Mouse (Mus musculus): ENCODE data around the gene Rnf144b. TPM values are rescaled to one million over a fixed set of nuclear protein-coding genes. Genes with fewer than 3 reads are reported as not detected.

Rnf144b gene
- polyA plus RNA-seq, 1 experiment from 2014 or later: 1.1 TPM

DNA sequence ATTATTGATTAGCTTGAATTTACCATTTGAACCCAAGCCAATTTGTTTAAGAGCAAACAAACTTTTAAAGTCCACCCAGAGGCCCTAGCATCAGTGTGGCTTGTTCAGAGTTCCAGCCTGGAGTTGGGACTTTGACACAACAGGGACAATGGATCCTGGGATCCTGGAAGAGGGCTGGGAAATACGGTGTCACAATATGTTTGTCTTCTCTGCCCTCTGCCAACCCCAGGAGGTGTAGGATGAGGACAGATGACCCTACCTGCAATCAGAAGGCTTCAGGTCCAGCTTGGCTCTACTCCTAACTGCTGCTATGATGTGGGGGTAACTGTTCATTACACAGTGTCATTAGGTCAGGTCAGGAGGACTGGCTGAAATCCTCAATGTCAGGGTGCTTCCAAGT, 128.2 kb downstream of the Rnf144b start:
- no peaks in the 10 kb centered on the region for H3K9me3 ChIP-seq (ENCODE audit: control insufficient read depth, low read length)
- ATAC-seq: no peak
- H3K4me3 ChIP-seq (ENCODE audit: low read length): no peak overlapping the region

DNA sequence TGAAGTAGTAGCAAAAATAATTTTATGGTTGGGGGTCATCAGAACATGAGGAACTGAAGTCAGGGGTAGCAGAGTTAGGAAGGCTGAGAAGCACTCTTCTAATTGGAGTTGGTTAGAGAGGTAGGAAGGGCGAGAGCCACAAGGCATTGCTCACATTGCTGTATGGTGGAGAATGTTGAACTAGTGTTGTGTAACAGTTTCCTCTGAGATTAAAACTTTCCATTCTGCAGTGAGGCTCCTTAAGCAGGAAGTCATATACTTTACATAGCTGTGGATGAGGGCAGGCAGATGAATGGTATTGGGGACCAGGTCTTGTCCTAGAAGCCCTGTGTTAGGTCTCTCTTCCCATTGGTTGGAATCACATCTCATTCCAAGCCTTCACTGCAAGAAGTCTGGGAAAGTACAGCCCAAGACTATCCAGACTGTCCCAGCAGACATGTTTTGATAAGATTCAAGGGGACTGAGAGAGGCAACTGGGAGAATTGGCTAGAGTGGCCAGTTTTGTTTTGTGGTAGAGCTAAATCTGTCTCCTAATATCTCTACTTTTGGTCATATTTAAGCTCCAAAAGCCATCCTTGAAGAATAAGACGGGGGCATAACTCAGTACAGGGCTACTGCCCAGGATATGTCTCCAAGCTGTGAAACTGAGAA, 128.8 kb downstream of the Rnf144b start:
- 86% methylated on average over 2 of the region's 2 CpGs for WGBS

More for the DNA sequence above, 128.2 kb downstream of the Rnf144b start:
- Histone ChIP-seq H3K27me3 (replicated peaks; ENCODE audit: control insufficient read depth, insufficient read depth, low read length) (no peaks in the 10 kb centered on the region), H3K36me3 (ENCODE audit: control insufficient read depth, insufficient read depth, low read length) (no peaks in the 10 kb centered on the region), H3K27ac (ENCODE audit: low read depth, low read length) (no peak overlapping the region), H3K4me1 (ENCODE audit: control insufficient read depth, insufficient read depth, low read depth, low read length) (no peaks in the 10 kb centered on the region; the same call in 1 of the 2 replicates), H3K9ac (ENCODE audit: low read depth, low read length) (no peak overlapping the region), H3K4me2 (ENCODE audit: low read length) (no peak overlapping the region)
- WGBS: 86% methylated on average over 1 of the region's 1 CpGs

GRCm38 (mm10) chr13:47253711-47254110, 131.3 kb downstream of the Rnf144b start:
- no peaks in the 10 kb centered on the region for H3K9me3 ChIP-seq (ENCODE audit: control insufficient read depth, low read length)
- H3K4me2 ChIP-seq (ENCODE audit: low read length): no peak overlapping the region
- H3K9ac ChIP-seq (ENCODE audit: low read depth, low read length): no peak overlapping the region
- H3K27ac ChIP-seq (ENCODE audit: low read depth, low read length): no peak overlapping the region
- no peaks in the 10 kb centered on the region for H3K27me3 ChIP-seq (replicated peaks; ENCODE audit: control insufficient read depth, insufficient read depth, low read length)
- H3K4me3 ChIP-seq (ENCODE audit: low read length): no peak overlapping the region
- no peak for ATAC-seq
- no peaks in the 10 kb centered on the region for H3K4me1 ChIP-seq (ENCODE audit: control insufficient read depth, insufficient read depth, low read depth, low read length)
- WGBS: 78% methylated on average over 5 of the region's 5 CpGs
- no peaks in the 10 kb centered on the region for H3K36me3 ChIP-seq (ENCODE audit: control insufficient read depth, insufficient read depth, low read length)

More for the DNA sequence above, 128.8 kb downstream of the Rnf144b start:
- no peaks in the 10 kb centered on the region for H3K27me3 ChIP-seq (replicated peaks; ENCODE audit: control insufficient read depth, insufficient read depth, low read length)
- no peak for ATAC-seq
- no peak overlapping the region for H3K27ac ChIP-seq (ENCODE audit: low read depth, low read length)
- no peak overlapping the region for H3K4me2 ChIP-seq (ENCODE audit: low read length)
- H3K4me1 ChIP-seq (ENCODE audit: control insufficient read depth, insufficient read depth, low read depth, low read length): no peaks in the 10 kb centered on the region; the same call in 1 of the 2 replicates
- H3K36me3 ChIP-seq (ENCODE audit: control insufficient read depth, insufficient read depth, low read length): no peaks in the 10 kb centered on the region
- no peak overlapping the region for H3K9ac ChIP-seq (ENCODE audit: low read depth, low read length)
- H3K9me3 ChIP-seq (ENCODE audit: control insufficient read depth, low read length): no peaks in the 10 kb centered on the region
- H3K4me3 ChIP-seq (ENCODE audit: low read length): no peak overlapping the region

DNA sequence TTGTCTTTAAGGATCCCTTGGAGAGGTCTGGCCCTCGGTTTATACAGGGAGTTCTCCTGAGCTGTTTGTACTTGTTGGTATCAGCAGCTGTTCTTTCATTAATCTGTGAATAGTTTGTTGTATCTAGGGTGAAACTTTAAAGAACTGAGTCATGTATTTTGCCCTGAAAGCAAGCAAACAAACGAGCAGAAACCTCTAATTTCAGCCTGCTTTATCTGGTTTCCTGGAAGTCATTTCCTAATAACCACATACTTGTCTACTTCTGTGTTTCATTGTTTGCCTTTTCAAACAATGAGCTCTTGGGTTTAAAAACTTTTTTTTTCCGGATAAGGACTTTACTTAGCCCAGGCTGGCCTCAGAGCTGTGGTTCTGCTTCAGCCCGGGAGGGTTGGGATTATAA, 136.8 kb downstream of the Rnf144b start:
- Histone ChIP-seq H3K27me3 (replicated peaks; ENCODE audit: control insufficient read depth, insufficient read depth, low read length) (no peaks in the 10 kb centered on the region), H3K4me3 (ENCODE audit: low read length) (no peak overlapping the region), H3K9me3 (ENCODE audit: control insufficient read depth, low read length) (no peaks in the 10 kb centered on the region), H3K4me1 (ENCODE audit: control insufficient read depth, insufficient read depth, low read depth, low read length) (no peaks in the 10 kb centered on the region), H3K27ac (ENCODE audit: low read depth, low read length) (no peak overlapping the region), H3K4me2 (ENCODE audit: low read length) (no peak overlapping the region), H3K9ac (ENCODE audit: low read depth, low read length) (no peak overlapping the region), H3K36me3 (ENCODE audit: control insufficient read depth, insufficient read depth, low read length) (no peaks in the 10 kb centered on the region)
- WGBS: 64% methylated on average over 4 of the region's 4 CpGs
- no peak for ATAC-seq

- Histone ChIP-seq H3K36me3 (ENCODE audit: control insufficient read depth, insufficient read depth, low read length) (no peaks in the 10 kb centered on the region), H3K27ac (ENCODE audit: low read depth, low read length) (no peak overlapping the region), H3K9me3 (ENCODE audit: control insufficient read depth, low read length) (no peaks in the 10 kb centered on the region), H3K4me1 (ENCODE audit: control insufficient read depth, insufficient read depth, low read depth, low read length) (no peaks in the 10 kb centered on the region), H3K9ac (ENCODE audit: low read depth, low read length) (no peak overlapping the region), H3K27me3 (replicated peaks; ENCODE audit: control insufficient read depth, insufficient read depth, low read length) (no peaks in the 10 kb centered on the region), H3K4me2 (ENCODE audit: low read length) (no peak overlapping the region), H3K4me3 (ENCODE audit: low read length) (no peak overlapping the region)
- peak; percentile 87 for ATAC-seq
- WGBS: 73% methylated on average over 2 of the region's 2 CpGs
Measured at GRCm38 (mm10) chr13:47261961-47262360, 139.5 kb downstream of the Rnf144b start.

DNA sequence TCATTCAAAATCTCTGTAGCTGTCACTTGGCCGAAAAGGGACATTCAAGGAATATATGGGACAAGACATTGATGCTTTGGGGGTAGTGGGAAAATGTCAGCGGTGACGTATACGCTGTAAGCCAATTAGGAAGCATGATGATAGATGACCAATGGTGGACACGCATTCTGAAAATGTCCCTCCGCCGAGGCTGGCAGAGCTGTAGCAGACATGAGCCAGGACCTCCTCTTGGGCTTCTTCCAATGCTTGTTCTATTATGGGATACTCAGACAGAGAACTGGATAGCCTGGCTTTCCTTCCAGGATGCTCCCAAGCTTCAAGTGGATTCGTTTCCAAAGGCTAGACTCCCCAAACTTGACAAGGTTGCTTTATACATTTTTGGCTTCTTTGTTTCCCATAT, 141.9 kb downstream of the Rnf144b start:
- ATAC-seq: no peak
- H3K9me3 ChIP-seq (ENCODE audit: control insufficient read depth, low read length): no peaks in the 10 kb centered on the region; the same call in 1 of the 2 replicates
- WGBS: 72% methylated on average over 8 of the region's 8 CpGs
- H3K4me1 ChIP-seq (ENCODE audit: control insufficient read depth, insufficient read depth, low read depth, low read length): no peaks in the 10 kb centered on the region
- no peak overlapping the region for H3K27ac ChIP-seq (ENCODE audit: low read depth, low read length)
- no peaks in the 10 kb centered on the region for H3K36me3 ChIP-seq (ENCODE audit: control insufficient read depth, insufficient read depth, low read length)
- no peaks in the 10 kb centered on the region for H3K27me3 ChIP-seq (replicated peaks; ENCODE audit: control insufficient read depth, insufficient read depth, low read length)
- H3K4me2 ChIP-seq (ENCODE audit: low read length): no peak overlapping the region
- H3K4me3 ChIP-seq (ENCODE audit: low read length): no peak overlapping the region
- H3K9ac ChIP-seq (ENCODE audit: low read depth, low read length): no peak overlapping the region

DNA sequence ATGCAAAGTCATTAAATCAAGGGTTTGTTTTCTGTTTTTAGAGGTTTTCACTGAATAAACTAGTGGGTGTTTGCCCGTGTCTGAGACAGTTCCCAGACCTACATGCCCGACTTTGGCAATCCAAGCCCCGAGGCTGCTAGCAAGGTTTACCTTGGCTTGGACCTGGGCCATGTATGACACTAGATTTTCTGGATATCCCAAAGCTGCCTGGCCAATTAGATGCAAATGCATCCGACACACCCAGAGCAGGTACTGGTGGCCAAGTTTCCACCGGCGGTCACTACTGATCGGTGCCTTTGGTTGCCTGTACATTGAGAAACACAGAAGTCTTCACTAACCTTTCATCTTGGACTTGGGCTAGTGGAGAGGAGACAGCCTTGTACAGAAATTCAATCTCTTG, 144.0 kb downstream of the Rnf144b start:
- no peak for ATAC-seq

DNA sequence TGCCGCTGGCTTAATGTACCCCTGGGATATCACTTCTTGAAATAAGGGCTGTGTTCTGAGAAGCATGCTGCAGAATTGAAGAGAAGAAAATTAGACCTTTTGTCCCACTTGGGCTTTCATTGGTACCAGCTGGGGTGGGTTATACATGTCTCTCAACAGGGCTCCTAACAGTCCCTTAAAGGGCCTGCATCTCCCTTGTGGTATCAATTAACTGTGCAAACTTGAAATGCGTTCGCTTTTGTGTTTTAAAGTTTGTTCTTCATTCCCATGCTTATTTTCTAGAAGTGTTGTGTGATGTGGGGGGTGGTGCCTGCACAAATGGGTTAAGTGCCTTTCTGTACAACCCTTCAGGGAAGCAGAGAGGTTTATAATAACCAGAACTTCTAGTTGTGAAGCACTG, 145.8 kb downstream of the Rnf144b start:
- Histone ChIP-seq H3K4me2 (ENCODE audit: low read length) (no peak overlapping the region), H3K4me1 (ENCODE audit: control insufficient read depth, insufficient read depth, low read depth, low read length) (peaks cover 2% of the 10 kb centered on the region), H3K4me3 (ENCODE audit: low read length) (no peak overlapping the region), H3K9ac (ENCODE audit: low read depth, low read length) (no peak overlapping the region), H3K9me3 (ENCODE audit: control insufficient read depth, low read length) (no peaks in the 10 kb centered on the region; the same call in 1 of the 2 replicates), H3K36me3 (ENCODE audit: control insufficient read depth, insufficient read depth, low read length) (no peaks in the 10 kb centered on the region), H3K27me3 (replicated peaks; ENCODE audit: control insufficient read depth, insufficient read depth, low read length) (no peaks in the 10 kb centered on the region), H3K27ac (ENCODE audit: low read depth, low read length) (no peak overlapping the region)
- WGBS: 69% methylated on average over 3 of the region's 3 CpGs
- ATAC-seq: no peak

More for the DNA sequence above, 144.0 kb downstream of the Rnf144b start:
- no peaks in the 10 kb centered on the region for H3K36me3 ChIP-seq (ENCODE audit: control insufficient read depth, insufficient read depth, low read length)
- no peak overlapping the region for H3K9ac ChIP-seq (ENCODE audit: low read depth, low read length)
- no peaks in the 10 kb centered on the region; the same call in 1 of the 2 replicates for H3K9me3 ChIP-seq (ENCODE audit: control insufficient read depth, low read length)
- no peak overlapping the region for H3K4me3 ChIP-seq (ENCODE audit: low read length)
- H3K27ac ChIP-seq (ENCODE audit: low read depth, low read length): no peak overlapping the region
- H3K27me3 ChIP-seq (replicated peaks; ENCODE audit: control insufficient read depth, insufficient read depth, low read length): no peaks in the 10 kb centered on the region
- H3K4me1 ChIP-seq (ENCODE audit: control insufficient read depth, insufficient read depth, low read depth, low read length): no peaks in the 10 kb centered on the region
- H3K4me2 ChIP-seq (ENCODE audit: low read length): no peak overlapping the region
- 87% methylated on average over 7 of the region's 7 CpGs for WGBS

DNA sequence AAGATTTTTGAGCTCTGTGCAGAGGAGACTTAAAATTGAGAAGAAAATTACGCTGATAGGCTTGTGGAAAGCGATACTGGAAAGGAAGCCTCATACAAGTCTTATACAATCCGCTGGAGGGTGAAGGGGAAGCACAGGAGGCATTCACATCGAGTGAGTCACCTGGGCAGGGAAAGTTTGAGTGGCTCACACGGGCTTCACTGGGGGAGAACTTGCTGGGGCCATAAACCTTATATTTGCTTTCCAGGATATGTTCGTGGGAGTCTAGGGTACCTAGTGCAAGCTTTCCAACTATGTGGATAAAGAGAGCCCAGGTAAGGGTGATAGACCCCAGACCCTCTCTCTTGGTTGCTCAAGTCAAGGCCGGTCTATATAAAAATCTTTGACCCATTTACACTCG, 150.5 kb downstream of the Rnf144b start:
- H3K27me3 ChIP-seq (replicated peaks; ENCODE audit: control insufficient read depth, insufficient read depth, low read length): no peaks in the 10 kb centered on the region
- H3K4me3 ChIP-seq (ENCODE audit: low read length): no peak overlapping the region
- H3K27ac ChIP-seq (ENCODE audit: low read depth, low read length): no peak overlapping the region
- 12% methylated on average over 8 of the region's 8 CpGs for WGBS
- H3K9me3 ChIP-seq (ENCODE audit: control insufficient read depth, low read length): no peaks in the 10 kb centered on the region
- no peak for ATAC-seq
- H3K4me1 ChIP-seq (ENCODE audit: control insufficient read depth, insufficient read depth, low read depth, low read length): peaks cover 7% of the 10 kb centered on the region
- no peaks in the 10 kb centered on the region for H3K36me3 ChIP-seq (ENCODE audit: control insufficient read depth, insufficient read depth, low read length)
- peak overlapping the region; percentile 42 for H3K4me2 ChIP-seq (ENCODE audit: low read length)
- H3K9ac ChIP-seq (ENCODE audit: low read depth, low read length): no peak overlapping the region

Data from hindbrain, embryonic 16.5 days (tissue).